Mouse (Mus musculus): ENCODE measurements around the gene Cblc. TPM values are rescaled to one million over a fixed set of nuclear protein-coding genes. Genes with fewer than 3 reads are reported as not detected.

Cblc gene
- polyA plus RNA-seq, 1 experiment from 2014 or later: 0.28 TPM

- H3K4me3 ChIP-seq (ENCODE audit: low read depth, low read length): no peak overlapping the region
- H3K4me1 ChIP-seq (replicated peaks; ENCODE audit: control insufficient read depth, insufficient read depth, low read length): peaks cover 2% of the 10 kb centered on the region; the same call in 1 of the 2 replicates
- no peak overlapping the region for H3K27ac ChIP-seq (ENCODE audit: low read depth, low read length)
- H3K27me3 ChIP-seq (ENCODE audit: control insufficient read depth, insufficient read depth, low read length): no peaks in the 10 kb centered on the region
- no peak for DNase-seq (ENCODE audit: low spot score)
- H3K4me2 ChIP-seq (ENCODE audit: low read depth, low read length, severe bottlenecking): no peak overlapping the region
- no peak for ATAC-seq (replicated peaks; ENCODE audit: low FRiP score)
- peaks cover 3% of the 10 kb centered on the region; the same call in 1 of the 2 replicates for H3K36me3 ChIP-seq (ENCODE audit: control insufficient read depth, insufficient read depth, low read length)
- 92% methylated on average over 11 of the region's 11 CpGs for WGBS
- no peaks in the 10 kb centered on the region for H3K9me3 ChIP-seq (ENCODE audit: control insufficient read depth, low read length)
- H3K9ac ChIP-seq (ENCODE audit: low read length): no peak overlapping the region
These were observed 56.3 kb downstream of the Cblc start for GRCm38 (mm10) chr7:19740269-19740668.

DNA sequence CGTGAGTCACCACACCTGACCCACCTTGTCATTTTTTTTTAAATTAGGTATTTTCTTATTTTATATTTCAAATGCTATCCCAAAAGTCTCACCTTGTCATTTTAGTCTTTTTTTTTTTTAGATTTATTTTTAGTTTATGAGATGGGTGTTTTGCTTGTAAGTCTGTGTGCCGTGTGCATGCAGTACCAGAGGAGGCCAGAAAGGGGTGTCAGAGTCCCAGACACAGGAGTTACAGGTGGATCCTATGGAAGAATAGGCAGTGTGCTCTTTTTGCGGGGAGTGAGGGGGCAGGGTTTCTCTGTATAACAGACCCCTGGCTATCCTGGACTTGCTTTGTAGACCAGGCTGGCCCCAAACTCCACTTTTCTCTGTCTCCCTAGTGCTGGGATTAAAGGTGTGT lies 57.8 kb downstream of the Cblc start:
- no peak overlapping the region for H3K9ac ChIP-seq (ENCODE audit: low read length)
- ATAC-seq (replicated peaks; ENCODE audit: low FRiP score): no peak
- no peaks in the 10 kb centered on the region for H3K27me3 ChIP-seq (ENCODE audit: control insufficient read depth, insufficient read depth, low read length)
- H3K4me3 ChIP-seq (ENCODE audit: low read depth, low read length): no peak overlapping the region
- whole genome bisulfite sequencing: 87% methylated on average over 3 of the region's 3 CpGs
- no peak overlapping the region for H3K27ac ChIP-seq (ENCODE audit: low read depth, low read length)
- no peak overlapping the region for H3K4me2 ChIP-seq (ENCODE audit: low read depth, low read length, severe bottlenecking)
- H3K4me1 ChIP-seq (replicated peaks; ENCODE audit: control insufficient read depth, insufficient read depth, low read length): no peaks in the 10 kb centered on the region
- no peaks in the 10 kb centered on the region for H3K9me3 ChIP-seq (ENCODE audit: control insufficient read depth, low read length)
- H3K36me3 ChIP-seq (ENCODE audit: control insufficient read depth, insufficient read depth, low read length): peaks cover 3% of the 10 kb centered on the region; the same call in 1 of the 2 replicates
- no peak for DNase-seq (ENCODE audit: low spot score)

GRCm38 (mm10) chr7:19736389-19737057 lies 60.1 kb downstream of the Cblc start:
- Histone ChIP-seq H3K27ac (ENCODE audit: low read depth, low read length) (no peak overlapping the region), H3K4me2 (ENCODE audit: low read depth, low read length, severe bottlenecking) (no peak overlapping the region), H3K9me3 (ENCODE audit: control insufficient read depth, low read length) (no peaks in the 10 kb centered on the region), H3K4me1 (replicated peaks; ENCODE audit: control insufficient read depth, insufficient read depth, low read length) (no peaks in the 10 kb centered on the region), H3K4me3 (ENCODE audit: low read depth, low read length) (no peak overlapping the region), H3K9ac (ENCODE audit: low read length) (no peak overlapping the region), H3K36me3 (ENCODE audit: control insufficient read depth, insufficient read depth, low read length) (peaks cover 5% of the 10 kb centered on the region; the same call in 1 of the 2 replicates), H3K27me3 (ENCODE audit: control insufficient read depth, insufficient read depth, low read length) (no peaks in the 10 kb centered on the region)
- no peak for ATAC-seq (replicated peaks; ENCODE audit: low FRiP score)
- 94% methylated on average over 16 of the region's 16 CpGs for WGBS
- DNase-seq (ENCODE audit: low spot score): no peak

DNA sequence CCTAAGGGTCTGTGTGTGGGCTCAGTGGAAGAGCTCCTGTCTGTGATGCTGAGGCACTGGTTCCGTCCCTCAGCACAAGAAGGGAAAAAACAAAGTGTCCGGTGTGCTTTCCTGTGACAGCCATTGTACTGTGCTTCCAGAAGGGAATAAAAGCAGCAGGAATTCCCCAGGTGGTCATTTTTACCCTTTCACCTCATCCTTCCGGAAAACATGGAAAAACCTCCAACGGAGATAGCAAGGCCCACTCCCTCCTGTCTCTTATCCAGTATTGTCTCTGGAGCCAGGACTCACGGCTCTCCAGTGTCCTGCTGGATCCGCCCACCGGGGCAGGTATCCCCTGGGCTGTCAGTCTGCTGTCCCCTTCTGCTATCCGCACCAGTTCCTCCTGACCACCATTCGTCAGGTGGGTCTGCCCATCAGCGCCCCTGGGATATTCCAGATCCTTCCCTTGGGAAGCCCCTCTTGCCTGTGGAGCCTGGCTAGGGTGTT lies 62.4 kb downstream of the Cblc start:
- DNase-seq (ENCODE audit: low spot score) (no peak), ATAC-seq (replicated peaks; ENCODE audit: low FRiP score) (no peak)
- Histone ChIP-seq H3K4me1 (replicated peaks; ENCODE audit: control insufficient read depth, insufficient read depth, low read length) (no peaks in the 10 kb centered on the region), H3K4me2 (ENCODE audit: low read depth, low read length, severe bottlenecking) (no peak overlapping the region), H3K4me3 (ENCODE audit: low read depth, low read length) (no peak overlapping the region), H3K36me3 (ENCODE audit: control insufficient read depth, insufficient read depth, low read length) (peaks cover 7% of the 10 kb centered on the region; the same call in 1 of the 2 replicates), H3K9ac (ENCODE audit: low read length) (no peak overlapping the region), H3K27ac (ENCODE audit: low read depth, low read length) (no peak overlapping the region), H3K9me3 (ENCODE audit: control insufficient read depth, low read length) (no peaks in the 10 kb centered on the region), H3K27me3 (ENCODE audit: control insufficient read depth, insufficient read depth, low read length) (no peaks in the 10 kb centered on the region)
- 93% methylated on average over 10 of the region's 10 CpGs for WGBS

Other genes with a start within 250 kb of the Cblc start
- gene Ppp1r37, start 233.7 kb downstream of the Cblc start, polyA plus RNA-seq (2014; fragmentation: Nextera tagmentation; extraction: Ambion mirVana): 5.1 and 7.8 TPM in 2 replicates
- gene Zfp296, start 219.5 kb downstream of the Cblc start, polyA plus RNA-seq (2014; fragmentation: Nextera tagmentation; extraction: Ambion mirVana): 0.40 and 0.47 TPM in 2 replicates
- 151 and 156 TPM in 2 replicates for gene Gemin7, start 219.2 kb downstream of the Cblc start, polyA plus RNA-seq (2014; fragmentation: Nextera tagmentation; extraction: Ambion mirVana)
- 59.7 and 64.1 TPM in 2 replicates for gene Clasrp, start 192.3 kb downstream of the Cblc start, polyA plus RNA-seq (2014; fragmentation: Nextera tagmentation; extraction: Ambion mirVana)
- 2.9 and 3.7 TPM in 2 replicates for gene Relb, start 167.4 kb downstream of the Cblc start, polyA plus RNA-seq (2014; fragmentation: Nextera tagmentation; extraction: Ambion mirVana)
- 89.1 and 92.0 TPM in 2 replicates for gene Clptm1, start 131.8 kb downstream of the Cblc start, polyA plus RNA-seq (2014; fragmentation: Nextera tagmentation; extraction: Ambion mirVana)
- gene Apoc2, start 118.9 kb downstream of the Cblc start, polyA plus RNA-seq (2014; fragmentation: Nextera tagmentation; extraction: Ambion mirVana): not detected in 2 replicates
- gene Gm44805, start 115.4 kb downstream of the Cblc start, polyA plus RNA-seq (2014; fragmentation: Nextera tagmentation; extraction: Ambion mirVana): not detected in 2 replicates
- gene Apoc4, start 115.3 kb downstream of the Cblc start, polyA plus RNA-seq (2014; fragmentation: Nextera tagmentation; extraction: Ambion mirVana): not detected in 2 replicates
- gene Apoc1, start 104.1 kb downstream of the Cblc start, polyA plus RNA-seq (2014; fragmentation: Nextera tagmentation; extraction: Ambion mirVana): 1.00 and 2.0 TPM in 2 replicates
- 125 and 152 TPM in 2 replicates for gene Apoe, start 97.6 kb downstream of the Cblc start, polyA plus RNA-seq (2014; fragmentation: Nextera tagmentation; extraction: Ambion mirVana)
- gene Tomm40, start 81.4 kb downstream of the Cblc start, polyA plus RNA-seq (2014; fragmentation: Nextera tagmentation; extraction: Ambion mirVana): 160 and 171 TPM in 2 replicates
- gene Nectin2, start 46.3 kb downstream of the Cblc start, polyA plus RNA-seq (2014; fragmentation: Nextera tagmentation; extraction: Ambion mirVana): 56.0 and 59.2 TPM in 2 replicates
- 17.6 and 21.5 TPM in 2 replicates for gene Bcam, start 25.8 kb downstream of the Cblc start, polyA plus RNA-seq (2014; fragmentation: Nextera tagmentation; extraction: Ambion mirVana)
- gene Bcl3, start 26.0 kb upstream of the Cblc start, polyA plus RNA-seq (2014; fragmentation: Nextera tagmentation; extraction: Ambion mirVana): 0.51 and 1.1 TPM in 2 replicates
- gene Gm19345, start 55.2 kb upstream of the Cblc start, polyA plus RNA-seq (2014; fragmentation: Nextera tagmentation; extraction: Ambion mirVana): not detected in 2 replicates
- gene Ceacam16, start 64.5 kb upstream of the Cblc start, polyA plus RNA-seq (2014; fragmentation: Nextera tagmentation; extraction: Ambion mirVana): 0.32 TPM in 1 of 2 replicates, not detected in the other
- not detected in 2 replicates for gene Ceacam19, start 91.2 kb upstream of the Cblc start, polyA plus RNA-seq (2014; fragmentation: Nextera tagmentation; extraction: Ambion mirVana)
- 2.6 and 2.8 TPM in 2 replicates for gene Pvr, start 124.4 kb upstream of the Cblc start, polyA plus RNA-seq (2014; fragmentation: Nextera tagmentation; extraction: Ambion mirVana)
- gene Igsf23, start 153.9 kb upstream of the Cblc start, polyA plus RNA-seq (2014; fragmentation: Nextera tagmentation; extraction: Ambion mirVana): 0.13 TPM in 1 of 2 replicates, not detected in the other
- not detected in 2 replicates for gene Ceacam20, start 168.6 kb upstream of the Cblc start, polyA plus RNA-seq (2014; fragmentation: Nextera tagmentation; extraction: Ambion mirVana)
- gene Nlrp9b, start 194.7 kb upstream of the Cblc start, polyA plus RNA-seq (2014; fragmentation: Nextera tagmentation; extraction: Ambion mirVana): not detected in 2 replicates

Data from forebrain, embryonic 11.5 days (tissue).